Comparison of ENCODE assay signal across 8 mouse cellular contexts in the genomic region with DNA sequence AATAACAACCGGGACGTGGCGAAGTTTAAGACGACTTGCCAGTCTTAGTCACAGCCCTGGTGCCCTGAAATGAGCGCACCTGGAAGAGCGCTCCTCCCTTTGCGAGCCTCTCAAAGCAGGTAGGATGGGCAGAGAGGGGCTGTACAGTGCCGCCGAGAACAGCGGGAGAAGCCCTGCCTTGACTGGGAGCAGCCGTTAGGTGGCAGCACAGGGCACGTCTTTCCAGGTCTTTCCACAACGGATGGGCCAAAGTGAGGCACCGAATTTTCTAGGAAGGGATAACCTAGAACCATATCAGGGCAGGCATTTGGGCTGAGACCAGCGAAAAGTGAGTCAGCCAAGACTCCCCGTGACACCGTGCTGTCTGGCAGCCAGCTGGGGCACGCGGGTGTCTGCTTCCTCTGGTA.
A peak's percentile ranks its signal among the peaks of the same experiment; 100 is the strongest.
DNase-seq lines count a peak whose midpoint lies in the region; ATAC-seq and TF ChIP-seq lines count a peak whose summit lies in the region.

No protein-coding gene starts in this region.

- no peak overlapping the region for H3K27ac ChIP-seq in hindbrain, embryonic 11.5 days (ENCODE audit: low read depth, low read length)
- no peak overlapping the region for H3K27ac ChIP-seq in lung, postnatal 0 days (ENCODE audit: low read length)

- peak overlapping the region; percentile 30 for H3K4me3 ChIP-seq in hindbrain, embryonic 11.5 days (ENCODE audit: low read depth, low read length)
- no peak overlapping the region for H3K4me3 ChIP-seq in lung, postnatal 0 days (ENCODE audit: low read depth, low read length)

- peak; percentile 83 for DNase-seq in MN1 (ENCODE audit: low spot score)
- peak; percentile 90 for DNase-seq in cerebellum, adult 8-10 months
- peak; percentile 89 for DNase-seq in hindbrain, embryonic 11.5 days (ENCODE audit: low spot score)
- DNase-seq in layer of hippocampus, postnatal 10 days (ENCODE audit: low spot score in 2 of 2) = peak; percentile 90 to 93
- DNase-seq in lung, postnatal 0 days (ENCODE audit: low spot score) = peak; percentile 88
- DNase-seq in retina, adult 2 months (ENCODE audit: low read depth, low spot score) = peak; percentile 61
- DNase-seq in thymus, postnatal 36 days = peak; percentile 84 to 88

- 0 out of 2 replicates have a peak, but pooled peaks have one; percentile 1 for TF ChIP-seq EP300 in lung, postnatal 0 days (IDR thresholded peaks at IDR 0.05)

- H3K4me2 ChIP-seq in hindbrain, embryonic 11.5 days (replicated peaks; ENCODE audit: low read depth, low read length) = peak overlapping the region; percentile 64
- H3K4me2 ChIP-seq in lung, postnatal 0 days (replicated peaks; ENCODE audit: low read depth, low read length) = peak overlapping the region; percentile 43

- H3K9ac ChIP-seq in hindbrain, embryonic 11.5 days (ENCODE audit: low read depth, low read length) = peak overlapping the region; percentile 57
- no peak overlapping the region for H3K9ac ChIP-seq in lung, postnatal 0 days (replicated peaks; ENCODE audit: low read depth)

- peak; percentile 90 for ATAC-seq in frontal cortex, adult (ENCODE audit: low TSS enrichment)
- ATAC-seq in hindbrain, embryonic 11.5 days (ENCODE audit: low FRiP score) = 0 out of 2 replicates have a peak, but pooled peaks have one; percentile 25
- peak; percentile 83 for ATAC-seq in lung, postnatal 0 days

- H3K27me3 ChIP-seq in hindbrain, embryonic 11.5 days (ENCODE audit: control insufficient read depth, insufficient read depth, low read length) = no peaks in the 10 kb centered on the region
- H3K27me3 ChIP-seq in lung, postnatal 0 days (replicated peaks; ENCODE audit: insufficient read depth, low read length) = no peaks in the 10 kb centered on the region

- H3K9me3 ChIP-seq in hindbrain, embryonic 11.5 days (ENCODE audit: control insufficient read depth, low read length) = no peaks in the 10 kb centered on the region
- no peaks in the 10 kb centered on the region for H3K9me3 ChIP-seq in lung, postnatal 0 days (ENCODE audit: low read length)

- 7% methylated on average over 19 of the region's 19 CpGs for WGBS in hindbrain, embryonic 11.5 days
- 3% methylated on average over 19 of the region's 19 CpGs for WGBS in lung, postnatal 0 days

- TF ChIP-seq CTCF in lung, postnatal 0 days (IDR thresholded peaks at IDR 0.05) = peak; percentile 97

- no peaks in the 10 kb centered on the region for H3K36me3 ChIP-seq in hindbrain, embryonic 11.5 days (ENCODE audit: control insufficient read depth, insufficient read depth, low read length)
- H3K36me3 ChIP-seq in lung, postnatal 0 days (ENCODE audit: insufficient read depth, low read length) = no peaks in the 10 kb centered on the region

- H3K4me1 ChIP-seq in hindbrain, embryonic 11.5 days (replicated peaks; ENCODE audit: control insufficient read depth, insufficient read depth, low read length) = peaks cover 10% of the 10 kb centered on the region
- H3K4me1 ChIP-seq in lung, postnatal 0 days (ENCODE audit: insufficient read depth, low read depth, low read length) = peaks cover 3% of the 10 kb centered on the region

Comparison
In these comparisons a context has a peak if more than half of its experiments do, and no peak if none do; other contexts are left out.
1. ATAC-seq: peak in every context shown above with its lines; median percentile 90 in frontal cortex, adult; 83 in lung, postnatal 0 days; 25 in hindbrain, embryonic 11.5 days.